Mouse (Mus musculus): ENCODE results near the gene Slc10a7.

DNA sequence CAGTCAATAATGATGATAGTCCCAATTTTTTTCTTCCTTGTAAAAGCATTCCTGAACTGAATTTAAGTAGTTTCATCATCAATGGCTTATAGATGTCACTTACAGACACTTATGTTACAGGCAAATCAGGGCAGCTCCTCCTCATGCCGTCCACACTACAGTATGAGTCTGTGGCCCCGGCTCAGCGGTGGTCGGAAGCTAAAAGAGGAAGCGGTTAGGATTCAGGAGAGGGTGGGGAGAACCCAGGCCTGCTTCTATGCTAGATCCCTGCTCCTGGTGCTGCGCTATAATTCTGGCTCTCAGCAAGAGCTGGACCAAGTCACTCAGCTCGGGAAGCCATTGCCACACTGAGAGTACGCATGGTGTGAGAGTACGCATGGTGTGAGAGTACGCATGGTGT is 201.8 kb downstream of the Slc10a7 start:
- TF ChIP-seq MAFK (IDR thresholded peaks at IDR 0.05; ENCODE audit: borderline replicate concordance, low read depth, low read length) (no peak), CTCF (IDR thresholded peaks at IDR 0.05 in 2 of 3, conservative IDR thresholded peaks at IDR 0.05 in 1 of 3; ENCODE audit: control insufficient read depth in 1 of 3, insufficient read depth in 1 of 3, low read depth in 2 of 3, low read length in 3 of 3, poor library complexity in 1 of 3, severe bottlenecking in 1 of 3) (no peak), POLR2A (IDR thresholded peaks at IDR 0.05; ENCODE audit: control insufficient read depth in 1 of 2, insufficient read depth in 1 of 2, low read depth in 1 of 2, low read length in 2 of 2, poor library complexity in 1 of 2) (no peak), ZC3H11A (IDR thresholded peaks at IDR 0.05; ENCODE audit: low read depth, low read length) (no peak), CHD2 (IDR thresholded peaks at IDR 0.05; ENCODE audit: low read length) (no peak), EP300 (IDR thresholded peaks at IDR 0.05; ENCODE audit: low read depth in 1 of 2, low read length in 2 of 2) (no peak)

All from MEL (cell line).